Mouse (Mus musculus) MEL-GATA-1-ER (cell line): Measurements from ENCODE around the gene Neurl4.
A peak's percentile ranks its signal among the peaks of the same experiment; 100 is the strongest.
"Not testable (repeated sequence)": the region's sequence is repeated elsewhere in the genome, so short reads cannot be mapped to it uniquely, and the experiment has no call there.

ENCODE experiments used
- DNase-seq: peaks from one replicate; pipeline ENCODE4 v3.0.0-alpha.2; 2012; ENCODE audit warnings: low read depth; ENCODE audit errors: extremely low read depth

The Neurl4 gene

GRCm38 (mm10) chr11:69913554-69914371, 12.9 kb downstream of the Neurl4 start, which contains the start of gene Gps2:
Gene Gps2, plus strand, starts transcription at chr11:69913888.
- DNase-seq, result peak; percentile 86

GRCm38 (mm10) chr11:69914372-69914764, 13.5 kb downstream of the Neurl4 start:
- DNase-seq, result no peak

GRCm38 (mm10) chr11:69914917-69915430, 14.1 kb downstream of the Neurl4 start:
- DNase-seq, result no peak

GRCm38 (mm10) chr11:69915667-69916627, 15.1 kb downstream of the Neurl4 start:
- peak; percentile 77 for DNase-seq

- not testable (repeated sequence) for DNase-seq
Measured at GRCm38 (mm10) chr11:69916652-69917378, 15.9 kb downstream of the Neurl4 start.

GRCm38 (mm10) chr11:69917379-69917948, 16.6 kb downstream of the Neurl4 start:
- DNase-seq, result no peak

- no peak for DNase-seq
Measured at GRCm38 (mm10) chr11:69918118-69918517, 17.2 kb downstream of the Neurl4 start.

GRCm38 (mm10) chr11:69919053-69919452, 18.2 kb downstream of the Neurl4 start:
- no peak for DNase-seq

- peak; percentile 87 for DNase-seq
Measured at GRCm38 (mm10) chr11:69919661-69920265, 18.9 kb downstream of the Neurl4 start.

- DNase-seq, result no peak
Measured at GRCm38 (mm10) chr11:69920266-69921031, 19.6 kb downstream of the Neurl4 start.

GRCm38 (mm10) chr11:69921114-69922011, 20.5 kb downstream of the Neurl4 start, which contains the start of gene Eif5a:
Gene Eif5a, minus strand, starts transcription at chr11:69921958.
- peak; percentile 99 for DNase-seq

- no peak for DNase-seq
Measured at GRCm38 (mm10) chr11:69922012-69922756, 21.3 kb downstream of the Neurl4 start.

GRCm38 (mm10) chr11:69922796-69923195, 21.9 kb downstream of the Neurl4 start:
- no peak for DNase-seq

GRCm38 (mm10) chr11:69927501-69927900, 26.6 kb downstream of the Neurl4 start:
- DNase-seq, result no peak

- DNase-seq, result no peak
Measured at GRCm38 (mm10) chr11:69929712-69930111, 28.8 kb downstream of the Neurl4 start.

- not testable (repeated sequence) for DNase-seq
Measured at GRCm38 (mm10) chr11:69930176-69930575, 29.3 kb downstream of the Neurl4 start.

- DNase-seq, result peak; percentile 98
Measured at GRCm38 (mm10) chr11:69930967-69931537, 30.2 kb downstream of the Neurl4 start.
